Mouse (Mus musculus) ES-Bruce4 (cell line): Measurements from ENCODE around the gene Cd9.

ENCODE experiments used
- CTCF ChIP-seq: IDR thresholded peaks from one replicate; pipeline ENCODE4 v1.8.1; 2011; ENCODE audit warnings: low read depth, low read length
- EP300 ChIP-seq: IDR thresholded peaks from 2 replicates; pipeline ENCODE4 v1.6.1; 2011; ENCODE audit warnings: low read depth, low read length; ENCODE audit not compliant: insufficient read depth
- POLR2A ChIP-seq: IDR thresholded peaks from one replicate; pipeline ENCODE4 v1.8.1; 2011; ENCODE audit warnings: low read length; ENCODE audit not compliant: insufficient read depth

GRCm38 (mm10) chr6:125476826-125477589, 17.6 kb downstream of the Cd9 start:
- TF ChIP-seq POLR2A (no peak), EP300 (no peak), CTCF (no peak)
